Mouse (Mus musculus): Measurements from ENCODE around the gene Pcx. TPM values are rescaled to one million over a fixed set of nuclear protein-coding genes. Genes with fewer than 3 reads are reported as not detected.

Gene Pcx
- polyA plus RNA-seq, 1 experiment = 4.0 TPM

- Histone ChIP-seq H3K79me3 (ENCODE audit: low read depth) (no peaks in the 10 kb centered on the region), H3ac (ENCODE audit: control insufficient read depth, insufficient read length, low read depth) (no peak overlapping the region), H3K4me3 (ENCODE audit: insufficient read depth, poor library complexity, severe bottlenecking) (no peak overlapping the region), H3K36me3 (ENCODE audit: control insufficient read depth, insufficient read depth) (no peaks in the 10 kb centered on the region), H3K27me3 (ENCODE audit: control insufficient read depth, insufficient read depth, insufficient read length) (no peaks in the 10 kb centered on the region), H3K79me2 (ENCODE audit: control insufficient read depth, insufficient read depth) (no peaks in the 10 kb centered on the region)
- TF ChIP-seq USF1 (IDR thresholded peaks at IDR 0.05; ENCODE audit: low read depth) = no peak
Observed at GRCm38 (mm10) chr19:4607406-4607805, 97.1 kb downstream of the Pcx start.

DNA sequence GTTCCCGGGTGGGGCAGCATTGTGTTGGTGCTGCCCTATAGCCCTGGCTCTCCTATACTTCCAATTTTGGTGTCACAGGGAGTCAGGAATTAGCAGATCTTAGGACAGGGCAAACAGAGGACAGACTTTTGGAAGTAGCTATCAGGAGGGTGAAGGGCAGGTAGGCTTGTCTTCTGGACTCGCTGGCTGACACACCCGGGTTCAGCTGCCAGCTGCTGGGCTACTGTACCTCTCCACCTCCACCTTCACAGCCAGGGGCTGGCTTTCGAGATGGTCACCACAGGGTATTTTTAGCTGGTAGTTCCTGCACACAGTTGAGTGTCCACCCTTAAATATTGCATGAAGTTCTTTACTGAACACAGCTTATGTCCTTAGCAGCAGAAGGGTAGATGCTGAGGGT is 98.2 kb downstream of the Pcx start:
- TF ChIP-seq MYOG (IDR thresholded peaks at IDR 0.05; ENCODE audit: control insufficient read depth, extremely low read depth, insufficient read length) (no peak), CEBPB (IDR thresholded peaks at IDR 0.05; ENCODE audit: low read depth) (no peak), MYOD1 (IDR thresholded peaks at IDR 0.05; ENCODE audit: control insufficient read depth, insufficient read length, low read depth) (no peak), USF1 (IDR thresholded peaks at IDR 0.05; ENCODE audit: low read depth) (no peak), FOSL1 (IDR thresholded peaks at IDR 0.05; ENCODE audit: insufficient read depth, low read length, poor library complexity, severe bottlenecking) (no peak), CTCF (IDR thresholded peaks at IDR 0.05; ENCODE audit: control insufficient read depth, insufficient read depth, insufficient read length) (no peak), MAX (IDR thresholded peaks at IDR 0.05) (no peak)
- no peak overlapping the region for H3ac ChIP-seq (ENCODE audit: control insufficient read depth, insufficient read length, low read depth)
- H3K4me3 ChIP-seq (ENCODE audit: insufficient read depth, poor library complexity, severe bottlenecking) = no peak overlapping the region
- H3K79me3 ChIP-seq (ENCODE audit: low read depth) = peaks cover 6% of the 10 kb centered on the region
- H3K79me2 ChIP-seq (ENCODE audit: control insufficient read depth, insufficient read depth) = peaks cover 11% of the 10 kb centered on the region
- no peaks in the 10 kb centered on the region for H3K27me3 ChIP-seq (ENCODE audit: control insufficient read depth, insufficient read depth, insufficient read length)
- H3K36me3 ChIP-seq (ENCODE audit: control insufficient read depth, insufficient read depth) = peaks cover 9% of the 10 kb centered on the region

DNA sequence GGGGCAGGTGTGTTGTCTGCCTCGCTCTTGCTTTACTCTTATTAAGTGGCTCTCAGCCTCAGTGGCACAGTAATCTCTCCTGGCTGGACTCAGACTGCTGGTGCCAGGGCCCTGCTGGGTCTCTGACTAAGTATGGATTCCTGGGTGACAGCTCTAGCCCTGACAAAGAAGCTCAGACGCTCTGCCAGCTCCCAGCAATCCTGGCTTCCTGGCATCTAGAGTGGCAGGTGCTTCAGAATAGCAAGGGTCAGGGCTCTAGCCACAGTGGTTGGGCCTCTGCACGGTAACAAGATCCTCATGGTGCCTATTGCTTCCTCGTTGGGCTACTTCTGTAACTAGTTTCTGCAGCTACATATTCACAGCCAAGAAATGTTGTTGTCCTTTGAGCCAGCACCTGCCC is 99.8 kb downstream of the Pcx start:
- no peak overlapping the region for H3K4me3 ChIP-seq (ENCODE audit: insufficient read depth, poor library complexity, severe bottlenecking)
- no peak overlapping the region for H3ac ChIP-seq (ENCODE audit: control insufficient read depth, insufficient read length, low read depth)
- peaks cover 12% of the 10 kb centered on the region for H3K36me3 ChIP-seq (ENCODE audit: control insufficient read depth, insufficient read depth)
- H3K79me2 ChIP-seq (ENCODE audit: control insufficient read depth, insufficient read depth) = peaks cover 27% of the 10 kb centered on the region
- no peaks in the 10 kb centered on the region for H3K27me3 ChIP-seq (ENCODE audit: control insufficient read depth, insufficient read depth, insufficient read length)
- no peak for TF ChIP-seq MYOD1 (IDR thresholded peaks at IDR 0.05; ENCODE audit: control insufficient read depth, insufficient read length, low read depth)
- no peak for TF ChIP-seq CTCF (IDR thresholded peaks at IDR 0.05; ENCODE audit: control insufficient read depth, insufficient read depth, insufficient read length)
- no peak for TF ChIP-seq USF1 (IDR thresholded peaks at IDR 0.05; ENCODE audit: low read depth)
- TF ChIP-seq MYOG (IDR thresholded peaks at IDR 0.05; ENCODE audit: control insufficient read depth, extremely low read depth, insufficient read length) = no peak
- TF ChIP-seq FOSL1 (IDR thresholded peaks at IDR 0.05; ENCODE audit: insufficient read depth, low read length, poor library complexity, severe bottlenecking) = no peak
- no peak for TF ChIP-seq CEBPB (IDR thresholded peaks at IDR 0.05; ENCODE audit: low read depth)
- H3K79me3 ChIP-seq (ENCODE audit: low read depth) = peaks cover 12% of the 10 kb centered on the region

DNA sequence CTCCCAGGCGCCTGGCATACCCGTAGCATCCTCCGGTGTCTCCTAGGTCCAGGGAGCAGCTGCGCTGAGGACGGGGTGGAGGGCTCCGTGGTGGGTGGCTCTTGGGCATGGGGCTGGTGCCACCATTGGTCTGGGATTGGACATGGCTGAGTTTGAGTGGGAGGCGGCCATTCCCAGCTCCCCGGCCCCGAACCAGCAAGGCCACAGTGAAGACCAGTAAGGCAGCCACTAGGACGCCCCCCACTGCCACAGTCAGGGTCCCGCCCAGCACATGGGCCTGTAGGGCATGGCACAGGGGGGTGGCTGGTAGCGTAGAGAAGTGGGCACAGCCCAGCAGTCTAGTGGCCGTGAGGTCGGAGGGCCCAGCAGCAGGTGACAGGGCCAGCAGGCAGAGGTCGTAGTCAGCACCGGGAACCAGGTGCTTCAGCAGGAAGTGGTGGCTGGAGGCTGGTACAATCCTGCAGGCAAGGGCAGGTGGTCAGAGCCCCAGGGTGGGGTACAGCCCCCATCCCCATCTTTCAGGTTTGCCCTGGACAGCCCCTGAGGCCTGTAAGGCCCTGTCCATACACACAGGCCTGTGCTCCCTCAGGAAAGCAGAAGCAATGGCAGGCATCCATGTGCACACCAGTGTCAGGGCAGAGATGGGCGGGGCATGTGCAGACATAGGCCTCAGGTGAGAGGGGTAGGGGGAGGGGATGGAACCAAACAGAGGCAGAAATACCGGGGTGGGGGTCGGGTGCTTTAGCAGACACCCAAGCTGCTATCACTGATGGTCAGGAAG is 102.1 kb downstream of the Pcx start:
- H3K4me3 ChIP-seq (ENCODE audit: insufficient read depth, poor library complexity, severe bottlenecking) = no peak overlapping the region
- H3ac ChIP-seq (ENCODE audit: control insufficient read depth, insufficient read length, low read depth) = no peak overlapping the region
- TF ChIP-seq MYOG (IDR thresholded peaks at IDR 0.05; ENCODE audit: control insufficient read depth, extremely low read depth, insufficient read length) (no peak), MYOD1 (IDR thresholded peaks at IDR 0.05; ENCODE audit: control insufficient read depth, insufficient read length, low read depth) (no peak), USF1 (IDR thresholded peaks at IDR 0.05; ENCODE audit: low read depth) (no peak), CEBPB (IDR thresholded peaks at IDR 0.05; ENCODE audit: low read depth) (no peak), CTCF (IDR thresholded peaks at IDR 0.05; ENCODE audit: control insufficient read depth, insufficient read depth, insufficient read length) (no peak), FOSL1 (IDR thresholded peaks at IDR 0.05; ENCODE audit: insufficient read depth, low read length, poor library complexity, severe bottlenecking) (no peak), MAX (IDR thresholded peaks at IDR 0.05) (no peak)
- H3K79me2 ChIP-seq (ENCODE audit: control insufficient read depth, insufficient read depth) = peaks cover 27% of the 10 kb centered on the region
- peaks cover 12% of the 10 kb centered on the region for H3K36me3 ChIP-seq (ENCODE audit: control insufficient read depth, insufficient read depth)
- H3K27me3 ChIP-seq (ENCODE audit: control insufficient read depth, insufficient read depth, insufficient read length) = no peaks in the 10 kb centered on the region
- peaks cover 12% of the 10 kb centered on the region for H3K79me3 ChIP-seq (ENCODE audit: low read depth)

GRCm38 (mm10) chr19:4613464-4614304 is 103.4 kb downstream of the Pcx start:
- Histone ChIP-seq H3K79me3 (ENCODE audit: low read depth) (peaks cover 12% of the 10 kb centered on the region), H3K4me3 (ENCODE audit: insufficient read depth, poor library complexity, severe bottlenecking) (no peak overlapping the region), H3K79me2 (ENCODE audit: control insufficient read depth, insufficient read depth) (peaks cover 27% of the 10 kb centered on the region), H3K36me3 (ENCODE audit: control insufficient read depth, insufficient read depth) (peaks cover 12% of the 10 kb centered on the region), H3ac (ENCODE audit: control insufficient read depth, insufficient read length, low read depth) (peak overlapping the region; percentile 55), H3K27me3 (ENCODE audit: control insufficient read depth, insufficient read depth, insufficient read length) (no peaks in the 10 kb centered on the region)
- TF ChIP-seq CEBPB (IDR thresholded peaks at IDR 0.05; ENCODE audit: low read depth) = no peak
- no peak for TF ChIP-seq CTCF (IDR thresholded peaks at IDR 0.05; ENCODE audit: control insufficient read depth, insufficient read depth, insufficient read length)
- TF ChIP-seq FOSL1 (IDR thresholded peaks at IDR 0.05; ENCODE audit: insufficient read depth, low read length, poor library complexity, severe bottlenecking) = no peak
- no peak for TF ChIP-seq MAX (IDR thresholded peaks at IDR 0.05)
- no peak for TF ChIP-seq MYOG (IDR thresholded peaks at IDR 0.05; ENCODE audit: control insufficient read depth, extremely low read depth, insufficient read length)
- TF ChIP-seq USF1 (IDR thresholded peaks at IDR 0.05; ENCODE audit: low read depth) = no peak
- no peak for TF ChIP-seq MYOD1 (IDR thresholded peaks at IDR 0.05; ENCODE audit: control insufficient read depth, insufficient read length, low read depth)
